Mouse (Mus musculus) intestine, embryonic 14.5 days (tissue): ENCODE results near the gene Cep97. TPM values are rescaled to one million over a fixed set of nuclear protein-coding genes. Genes with fewer than 3 reads are reported as not detected.

ENCODE experiments used
- ATAC-seq: fragments of 200-750 bp; cut with Nextera tagmentation; replicated peaks from 2 replicates; pipeline ENCODE4 v1.8.0; 2017; ENCODE audit warnings: low read depth, moderate number of reproducible peaks, moderate TSS enrichment, moderate library complexity; ENCODE audit not compliant: low FRiP score, low TSS enrichment
- DNase-seq: peaks from one replicate; pipeline ENCODE4 v3.0.0-alpha.2; 2018; ENCODE audit warnings: low spot score
- H3K27ac ChIP-seq: fragments of 300-500 bp; sonication (generic); 2 replicates; pipeline ENCODE4 v1.5.1; 2014; ENCODE audit warnings: low read depth, mild to moderate bottlenecking, control low read depth
- H3K27me3 ChIP-seq: fragments of 300-500 bp; sonication (generic); replicated peaks from 2 replicates; pipeline ENCODE4 v1.6.1; 2014; ENCODE audit warnings: low read length, control low read depth; ENCODE audit not compliant: control insufficient read depth, insufficient read depth
- H3K36me3 ChIP-seq: fragments of 300-500 bp; sonication (generic); 2 replicates; pipeline ENCODE4 v1.6.1; 2014; ENCODE audit warnings: low read length, control low read depth; ENCODE audit not compliant: control insufficient read depth, insufficient read depth
- H3K4me1 ChIP-seq: fragments of 300-500 bp; sonication (generic); replicated peaks from 2 replicates; pipeline ENCODE4 v1.6.1; 2014; ENCODE audit warnings: low read length, control low read depth, mixed read lengths; ENCODE audit not compliant: control insufficient read depth, insufficient read depth
- H3K4me2 ChIP-seq: fragments of 300-500 bp; sonication (generic); 2 replicates; pipeline ENCODE4 v1.6.1; 2014; ENCODE audit warnings: low read length
- H3K4me3 ChIP-seq: fragments of 300-500 bp; sonication (generic); 2 replicates; pipeline ENCODE4 v1.5.1; 2014; ENCODE audit warnings: low read depth, low read length, control low read depth, mixed read lengths
- H3K9ac ChIP-seq: fragments of 300-500 bp; sonication (generic); 2 replicates; pipeline ENCODE4 v1.6.1; 2014; ENCODE audit warnings: mild to moderate bottlenecking, low read length
- H3K9me3 ChIP-seq: fragments of 300-500 bp; sonication (generic); 2 replicates; pipeline ENCODE4 v1.6.1; 2016; ENCODE audit warnings: low read length, control low read depth; ENCODE audit not compliant: control insufficient read depth
- WGBS: fragments of 180-500 bp; shearing (Covaris S2); extraction: QIAGEN DNeasy Blood & Tissue Kit; methylation state at CpG from one replicate; pipeline ENCODE4 v1.1.7; 2014; 5-methylcytosine and 5-hydroxymethylcytosine counted together
- polyA plus RNA-seq: library from polyadenylated mRNA; unstranded; fragments of >200 nt; fragmentation: Nextera tagmentation; extraction: Ambion mirVana; gene quantifications from 2 replicates; pipeline ENCODE4 v1.2.1, GENCODE M21; 2014

Gene Cep97
- polyA plus RNA-seq, 1 experiment from 2014 or later: 8.3 TPM

- Histone ChIP-seq H3K4me2 (no peak overlapping the region), H3K4me1 (peaks cover 13% of the 10 kb centered on the region; the same call in 1 of the 2 replicates), H3K27ac (no peak overlapping the region), H3K36me3 (no peaks in the 10 kb centered on the region), H3K9me3 (no peaks in the 10 kb centered on the region), H3K4me3 (no peak overlapping the region), H3K9ac (no peak overlapping the region), H3K27me3 (no peaks in the 10 kb centered on the region)
- ATAC-seq (no peak), DNase-seq (no peak)
- WGBS: 74% methylated on average over 9 of the region's 9 CpGs
These were observed 36.2 kb downstream of the Cep97 start for GRCm38 (mm10) chr16:55898385-55899002.

DNA sequence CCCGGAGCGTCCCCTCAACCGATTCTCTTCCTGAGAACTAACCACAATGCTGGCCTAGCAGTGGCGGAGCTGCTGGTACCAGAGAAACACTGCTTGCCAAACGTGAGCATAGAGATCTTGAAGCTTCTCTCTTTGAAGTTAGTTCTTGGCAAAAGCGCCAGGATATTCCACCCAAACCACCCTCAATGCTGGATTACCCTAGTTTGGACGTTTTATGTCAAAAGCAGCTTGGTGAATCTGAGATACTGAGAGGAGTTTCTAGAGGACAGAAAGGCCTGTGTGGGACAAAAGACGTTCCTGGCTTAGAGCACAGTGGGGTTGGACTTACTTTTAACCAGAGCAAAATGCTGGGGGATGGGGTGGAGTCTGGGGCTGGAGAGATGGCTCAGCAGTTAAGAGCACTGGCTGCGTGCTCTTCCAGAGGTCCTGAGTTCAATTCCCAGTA is 39.0 kb downstream of the Cep97 start:
- Histone ChIP-seq H3K4me2 (peak overlapping the region; percentile 78), H3K36me3 (no peaks in the 10 kb centered on the region), H3K4me3 (peak overlapping the region; percentile 67), H3K27ac (peak overlapping the region; percentile 80), H3K4me1 (peaks cover 19% of the 10 kb centered on the region; the same call in 1 of the 2 replicates), H3K9me3 (no peaks in the 10 kb centered on the region), H3K9ac (peak overlapping the region; percentile 64), H3K27me3 (no peaks in the 10 kb centered on the region)
- WGBS: 4% methylated on average over 9 of the region's 9 CpGs
- no peak for ATAC-seq
- DNase-seq: no peak

DNA sequence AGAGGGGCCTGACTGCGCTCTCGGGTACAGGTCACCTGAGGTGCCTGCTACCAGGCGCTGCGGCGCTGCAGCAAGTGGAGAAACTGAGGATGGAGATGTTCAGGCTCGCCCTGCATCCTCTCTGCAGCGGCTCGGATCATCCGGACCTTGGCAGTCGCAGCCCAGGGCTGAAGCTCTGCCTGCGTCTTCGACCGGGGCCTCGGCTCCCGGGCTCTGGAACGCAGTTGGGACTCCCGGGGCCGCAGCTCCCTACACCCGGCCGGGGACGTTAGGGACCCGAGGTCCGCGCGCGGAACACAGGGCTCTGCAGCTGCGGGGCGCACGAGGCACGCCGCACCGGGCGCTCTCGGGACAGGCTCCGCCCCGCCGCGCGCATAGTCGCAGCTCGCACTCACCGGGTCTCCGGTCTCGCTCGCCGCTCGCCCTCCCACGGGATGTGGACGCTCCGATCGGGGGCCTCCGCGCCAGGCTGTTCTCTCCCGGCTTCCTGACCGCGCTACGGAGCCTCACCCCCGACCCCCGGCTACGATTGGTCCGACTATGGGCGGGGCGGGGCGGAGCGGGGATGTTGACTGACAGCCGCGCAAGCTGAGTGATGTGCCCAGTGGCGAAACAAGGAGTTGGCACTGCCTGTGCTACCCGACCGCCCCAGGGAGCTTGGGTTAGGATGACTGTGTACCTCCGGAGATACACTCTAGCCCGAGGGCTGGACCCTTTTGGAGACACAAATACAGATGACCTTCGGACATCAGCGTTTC is 39.6 kb downstream of the Cep97 start, which contains the start of gene Nxpe3:
Nxpe3 (minus strand) TSS at position 393 of the 758 bp plus-strand sequence.
- H3K4me2 ChIP-seq: peak within 1 kb of the TSS; percentile 78
- peak; percentile 93 for ATAC-seq

DNA sequence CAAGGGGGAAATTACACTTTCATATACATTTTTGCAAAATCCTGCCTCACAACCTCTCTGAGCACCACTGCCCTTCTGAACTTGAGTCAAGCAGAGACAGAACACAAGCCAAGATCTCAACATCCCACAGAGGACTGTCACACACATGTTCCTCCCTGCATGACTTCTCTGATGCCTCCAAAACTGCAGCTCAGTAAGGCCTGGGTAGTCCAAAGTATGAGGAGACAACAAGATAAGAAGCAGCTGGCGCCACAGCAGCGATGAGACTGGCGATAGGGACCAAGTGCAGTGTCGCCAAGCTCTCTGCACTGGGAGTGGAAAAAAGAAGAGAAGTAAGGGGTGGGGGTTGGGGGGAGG is 40.1 kb downstream of the Cep97 start:
- ATAC-seq: peak; percentile 24; the same call in 1 of the 2 replicates
- DNase-seq: no peak
- Histone ChIP-seq H3K36me3 (no peaks in the 10 kb centered on the region), H3K9ac (peak overlapping the region; percentile 64), H3K4me3 (peak overlapping the region; percentile 67), H3K27ac (peak overlapping the region; percentile 80; the same call in 1 of the 2 replicates), H3K27me3 (no peaks in the 10 kb centered on the region), H3K4me1 (peaks cover 19% of the 10 kb centered on the region; the same call in 1 of the 2 replicates), H3K4me2 (peak overlapping the region; percentile 78), H3K9me3 (no peaks in the 10 kb centered on the region)
- WGBS: 3% methylated on average over 4 of the region's 4 CpGs

More for the DNA sequence above, 39.6 kb downstream of the Cep97 start, which contains the start of gene Nxpe3:
- Histone ChIP-seq H3K27ac (peak within 1 kb of the TSS; percentile 80), H3K4me3 (peak within 1 kb of the TSS; percentile 67), H3K27me3 (no peaks in the 10 kb centered on the region), H3K4me1 (peaks cover 19% of the 10 kb centered on the region; the same call in 1 of the 2 replicates), H3K9ac (peak within 1 kb of the TSS; percentile 64), H3K36me3 (no peaks in the 10 kb centered on the region), H3K9me3 (no peaks in the 10 kb centered on the region)
- peak; percentile 92 for DNase-seq
- WGBS: under 1% methylated on average over 64 of the region's 74 CpGs

- Histone ChIP-seq H3K4me1 (peaks cover 16% of the 10 kb centered on the region; the same call in 1 of the 2 replicates), H3K27me3 (no peaks in the 10 kb centered on the region), H3K9me3 (no peaks in the 10 kb centered on the region), H3K4me2 (peak overlapping the region; percentile 78), H3K4me3 (no peak overlapping the region), H3K9ac (no peak overlapping the region), H3K36me3 (no peaks in the 10 kb centered on the region), H3K27ac (no peak overlapping the region)
- 70% methylated on average over 8 of the region's 8 CpGs for WGBS
- peak; percentile 54 for DNase-seq
- ATAC-seq: no peak
These were observed 41.1 kb downstream of the Cep97 start for GRCm38 (mm10) chr16:55893410-55894107.

DNA sequence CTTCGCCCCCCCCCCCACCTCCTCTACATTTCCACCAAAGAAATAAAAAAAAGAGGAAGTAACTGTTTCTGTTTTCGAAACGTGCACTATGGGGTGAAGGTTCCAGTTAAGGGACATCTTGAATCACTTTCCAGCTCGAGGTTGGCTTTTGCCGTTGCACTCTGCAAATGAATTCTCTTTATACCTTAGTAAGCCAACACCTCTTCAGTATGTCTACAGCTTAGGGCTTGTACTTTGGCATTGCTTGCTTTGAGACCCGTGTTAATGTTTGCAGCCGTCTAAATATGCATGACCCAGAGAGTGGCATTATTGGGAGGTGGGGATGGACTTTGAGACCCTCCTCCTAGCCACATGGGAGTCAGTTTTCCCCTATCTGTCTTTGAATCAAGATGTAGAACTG is 42.2 kb downstream of the Cep97 start:
- DNase-seq: no peak
- no peak for ATAC-seq
- 72% methylated on average over 6 of the region's 7 CpGs for WGBS
- Histone ChIP-seq H3K9me3 (no peaks in the 10 kb centered on the region), H3K27me3 (no peaks in the 10 kb centered on the region), H3K9ac (no peak overlapping the region), H3K36me3 (peaks cover under 1% of the 10 kb centered on the region; the same call in 1 of the 2 replicates), H3K27ac (no peak overlapping the region), H3K4me3 (no peak overlapping the region), H3K4me1 (peaks cover 14% of the 10 kb centered on the region; the same call in 1 of the 2 replicates), H3K4me2 (no peak overlapping the region)

- no peak for ATAC-seq
- no peak overlapping the region for H3K4me3 ChIP-seq
- WGBS: 81% methylated on average over 7 of the region's 7 CpGs
These were observed 43.3 kb downstream of the Cep97 start for GRCm38 (mm10) chr16:55891346-55891745.

More at GRCm38 (mm10) chr16:55891346-55891745, 43.3 kb downstream of the Cep97 start:
- peaks cover 14% of the 10 kb centered on the region; the same call in 1 of the 2 replicates for H3K4me1 ChIP-seq
- H3K9me3 ChIP-seq: no peaks in the 10 kb centered on the region
- no peaks in the 10 kb centered on the region for H3K27me3 ChIP-seq
- no peak for DNase-seq
- peaks cover 6% of the 10 kb centered on the region; the same call in 1 of the 2 replicates for H3K36me3 ChIP-seq
- no peak overlapping the region for H3K4me2 ChIP-seq
- H3K9ac ChIP-seq: no peak overlapping the region
- H3K27ac ChIP-seq: no peak overlapping the region
